Mouse (Mus musculus) NIH3T3 (cell line): ENCODE results near the gene Ccdc157.
"Not testable (repeated sequence)": the region's sequence is repeated elsewhere in the genome, so short reads cannot be mapped to it uniquely, and the experiment has no call there.

ENCODE experiments used
- DNase-seq: peaks from one replicate; pipeline ENCODE4 v3.0.0-alpha.2; 2012; ENCODE audit warnings: low read depth

Gene Ccdc157

GRCm38 (mm10) chr11:4133450-4133849 is 26.6 kb downstream of the Ccdc157 start:
- peak; percentile 62 for DNase-seq

DNA sequence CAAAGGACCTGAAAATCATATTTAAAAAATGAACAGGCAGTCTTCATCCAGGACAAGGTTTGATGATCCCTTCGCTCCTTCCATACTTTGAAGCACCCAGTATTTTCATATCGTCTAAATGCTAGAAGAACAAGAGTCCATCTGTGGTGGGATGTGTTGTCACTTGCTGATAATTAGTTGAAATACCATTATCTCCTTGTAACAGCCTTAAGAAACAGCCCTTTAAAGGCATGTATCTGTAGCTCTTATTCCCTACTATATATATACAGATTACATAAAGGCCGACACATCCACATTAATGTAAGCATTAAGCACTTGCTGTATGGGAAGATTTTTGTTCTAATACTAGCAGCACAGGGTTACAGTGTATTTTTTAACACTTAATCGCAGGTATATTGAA is 31.6 kb downstream of the Ccdc157 start:
- not testable (repeated sequence) for DNase-seq

DNA sequence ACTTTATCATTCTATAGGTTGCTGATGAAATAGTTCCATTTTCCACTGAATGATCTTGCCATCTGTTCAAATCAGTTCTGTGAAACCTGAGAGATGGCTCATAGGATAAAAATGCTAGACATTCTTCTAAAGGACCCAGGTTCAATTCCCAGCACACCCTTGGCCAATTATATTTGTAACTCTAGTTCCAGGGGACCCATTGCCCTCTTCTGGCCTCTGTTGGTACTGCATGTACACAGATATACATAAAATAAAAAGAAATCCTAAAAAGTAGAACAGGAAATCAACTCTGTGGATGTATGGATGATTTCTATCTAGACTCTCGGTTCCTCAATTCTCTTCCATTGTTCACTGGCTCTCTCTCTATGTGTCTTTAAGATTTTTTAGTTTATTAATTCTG is 33.0 kb downstream of the Ccdc157 start:
- peak; percentile 31 for DNase-seq

DNA sequence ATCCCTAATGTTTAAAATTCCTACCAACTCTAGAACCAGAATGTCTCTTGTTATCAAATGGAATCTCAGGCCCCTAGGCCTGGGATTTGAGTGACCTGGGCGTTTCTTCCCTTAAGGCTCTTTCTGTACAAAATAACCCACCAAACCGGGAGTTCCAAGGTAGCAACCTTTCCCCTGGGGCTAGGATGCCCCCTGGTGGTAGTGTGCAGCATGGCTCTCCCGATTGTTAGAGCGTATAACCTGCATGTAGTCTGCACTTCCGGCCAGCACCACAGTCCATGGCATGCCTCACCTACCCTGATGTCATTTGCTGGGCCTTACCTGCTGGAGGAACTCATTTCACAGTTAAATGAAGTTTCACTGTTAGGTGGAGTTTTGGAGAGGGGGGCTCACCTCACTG is 36.2 kb downstream of the Ccdc157 start:
- peak; percentile 53 for DNase-seq

DNA sequence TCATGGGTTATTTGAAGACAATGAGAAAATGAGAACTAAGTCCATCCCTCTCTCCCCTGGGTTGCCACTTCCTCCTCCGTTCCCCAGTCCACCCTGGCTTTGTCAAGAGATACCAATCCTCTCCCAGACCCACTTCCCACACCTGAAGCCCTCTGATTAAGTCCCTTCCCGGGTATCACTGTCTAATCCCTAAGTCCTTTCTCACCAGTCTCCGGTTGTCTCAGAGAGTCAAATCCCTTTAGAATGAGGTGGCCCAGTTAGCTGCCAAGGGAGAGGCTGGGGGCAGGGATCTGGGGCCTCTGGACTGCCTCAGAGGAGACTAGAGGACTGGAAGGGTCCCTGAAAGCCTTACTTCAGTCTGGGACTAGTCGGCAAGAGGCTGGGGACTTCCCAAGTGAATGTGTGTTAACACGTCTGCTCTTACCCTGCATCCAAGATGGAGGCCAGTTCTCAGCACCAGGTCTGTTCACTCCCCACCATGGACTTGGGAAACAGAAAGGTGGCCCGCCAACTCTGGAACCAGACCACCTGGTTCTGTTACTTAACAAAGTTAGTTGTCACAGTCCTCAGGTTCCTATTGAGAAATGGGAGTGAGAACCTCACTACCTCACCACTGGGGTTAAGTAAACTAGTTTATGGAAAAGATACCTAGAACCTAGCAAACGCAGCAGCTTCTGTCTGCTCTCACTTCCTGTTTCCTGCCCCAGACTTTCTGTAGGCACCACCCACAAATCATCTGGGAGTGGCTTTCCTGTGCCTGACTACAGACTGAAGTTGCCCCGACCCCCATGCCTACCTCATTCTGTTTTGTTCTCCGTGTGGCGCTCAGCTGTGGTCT is 37.1 kb downstream of the Ccdc157 start, which contains the start of gene Sec14l2:
Gene Sec14l2 (minus strand): TSS at position 674 of the 838 bp plus-strand sequence.
- no peak for DNase-seq

- no peak for DNase-seq
Measured at GRCm38 (mm10) chr11:4122226-4122625, 37.9 kb downstream of the Ccdc157 start.

DNA sequence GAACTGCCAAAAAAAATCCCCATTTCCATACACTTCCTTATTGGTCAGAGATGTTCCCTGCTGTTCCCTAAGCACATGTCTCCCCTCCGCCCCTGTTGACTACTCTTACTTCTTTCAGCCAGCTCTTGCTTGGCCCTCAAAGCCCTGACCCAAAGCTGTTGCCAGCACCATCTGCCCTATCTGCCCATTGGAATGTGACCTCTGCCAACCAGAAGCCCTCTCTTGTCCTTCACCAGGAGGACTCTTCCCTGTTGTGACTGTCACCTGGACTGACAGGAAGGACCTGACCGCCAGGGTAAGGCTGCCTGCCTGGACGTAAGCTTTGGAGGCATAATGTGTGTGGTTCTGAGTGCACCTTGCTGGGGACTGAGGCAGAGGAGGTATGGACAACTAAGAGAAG is 38.4 kb downstream of the Ccdc157 start:
- DNase-seq, result no peak

DNA sequence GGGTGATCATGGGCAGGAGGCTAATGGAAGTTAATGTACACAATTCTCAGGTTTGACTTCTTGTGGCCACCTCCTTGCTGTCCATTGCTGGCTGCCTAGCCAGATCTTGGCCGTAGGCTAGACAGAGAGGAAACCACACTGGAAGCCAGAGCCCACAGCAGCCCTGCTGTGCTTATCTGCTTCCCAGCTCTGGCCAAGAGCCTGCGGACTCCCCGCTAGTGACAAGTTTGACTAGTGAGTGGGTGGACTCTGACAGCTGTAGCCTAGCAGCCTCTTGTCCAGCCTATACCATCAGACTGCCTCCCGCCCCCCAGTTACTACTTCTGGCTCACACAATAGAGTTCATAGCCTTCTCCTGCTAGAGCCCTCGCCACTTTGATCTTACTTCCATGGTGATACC is 40.5 kb downstream of the Ccdc157 start:
- no peak for DNase-seq

- DNase-seq, result no peak
Measured at GRCm38 (mm10) chr11:4118081-4118921, 41.8 kb downstream of the Ccdc157 start.

DNA sequence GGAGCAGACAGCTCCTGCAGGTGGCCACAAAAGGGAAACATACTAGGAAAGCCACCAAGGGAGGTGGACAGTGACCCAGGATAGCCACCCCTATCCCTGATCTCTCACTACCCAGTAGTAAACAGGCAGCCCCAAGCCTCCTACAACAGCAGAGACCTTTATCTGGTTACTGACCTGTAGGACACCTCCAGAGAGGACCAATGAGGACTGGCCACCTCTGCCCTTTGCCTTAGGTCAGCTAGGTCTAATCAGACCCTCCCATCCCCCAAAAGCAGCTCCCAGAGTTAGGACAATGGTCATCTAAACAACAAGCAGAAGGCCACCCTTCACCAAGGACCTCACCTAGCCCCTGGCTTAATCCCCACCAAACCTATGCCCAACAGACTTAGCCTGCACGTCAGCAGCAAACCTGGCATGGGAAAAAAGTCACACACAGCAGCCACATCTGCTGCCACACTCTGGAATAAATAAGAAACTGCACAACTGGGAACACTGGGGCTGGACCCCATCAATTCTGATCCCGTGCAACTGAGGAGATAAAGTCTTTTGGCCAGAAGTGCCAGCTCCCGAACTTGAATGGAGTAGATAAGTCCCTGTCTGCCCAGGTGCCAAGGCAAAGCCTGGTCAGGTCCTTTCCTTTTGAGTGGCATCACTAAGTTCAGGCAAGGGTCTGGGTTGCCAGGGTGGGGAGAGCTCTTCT is 42.6 kb downstream of the Ccdc157 start:
- no peak for DNase-seq

- no peak for DNase-seq
Measured at GRCm38 (mm10) chr11:4116458-4117141, 43.5 kb downstream of the Ccdc157 start.

DNA sequence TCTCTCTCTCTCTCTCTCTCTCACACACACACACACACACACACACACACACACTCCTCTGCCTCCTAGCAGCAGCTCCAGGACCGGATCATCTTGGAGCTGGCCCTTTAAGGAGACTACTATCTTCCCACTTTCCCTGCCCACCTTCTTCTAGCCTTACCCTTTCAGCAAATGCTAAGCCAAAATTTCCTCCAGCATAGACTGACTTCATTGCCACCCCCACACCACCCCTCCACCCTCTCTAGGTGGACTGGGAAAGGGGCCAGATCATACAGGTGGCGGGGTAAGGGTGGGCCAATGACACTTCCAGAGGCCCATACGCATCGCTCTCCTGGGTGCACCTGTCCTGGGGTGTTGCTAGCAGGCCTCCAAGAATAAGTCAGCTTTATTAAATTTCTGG is 44.7 kb downstream of the Ccdc157 start:
- DNase-seq, result no peak

DNA sequence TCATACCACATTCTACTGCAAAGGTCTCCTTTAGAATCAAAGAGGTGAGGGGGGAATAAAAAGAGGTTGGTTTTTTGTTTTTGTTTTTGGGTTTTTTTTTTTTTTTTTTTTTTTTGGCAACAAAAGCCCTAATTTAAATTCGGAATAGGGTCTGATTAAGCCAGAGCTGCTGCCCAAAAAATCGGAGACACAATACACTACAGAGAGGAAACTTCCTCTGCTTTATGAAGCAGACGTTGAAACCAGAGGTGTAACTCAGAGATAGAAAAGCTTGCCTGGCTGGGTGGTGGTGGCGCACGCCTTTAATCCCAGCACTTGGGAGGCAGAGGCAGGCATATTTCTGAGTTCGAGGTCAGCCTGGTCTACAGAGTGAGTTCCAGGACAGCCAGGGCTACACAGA is 45.6 kb downstream of the Ccdc157 start:
- DNase-seq, result not testable (repeated sequence)

DNA sequence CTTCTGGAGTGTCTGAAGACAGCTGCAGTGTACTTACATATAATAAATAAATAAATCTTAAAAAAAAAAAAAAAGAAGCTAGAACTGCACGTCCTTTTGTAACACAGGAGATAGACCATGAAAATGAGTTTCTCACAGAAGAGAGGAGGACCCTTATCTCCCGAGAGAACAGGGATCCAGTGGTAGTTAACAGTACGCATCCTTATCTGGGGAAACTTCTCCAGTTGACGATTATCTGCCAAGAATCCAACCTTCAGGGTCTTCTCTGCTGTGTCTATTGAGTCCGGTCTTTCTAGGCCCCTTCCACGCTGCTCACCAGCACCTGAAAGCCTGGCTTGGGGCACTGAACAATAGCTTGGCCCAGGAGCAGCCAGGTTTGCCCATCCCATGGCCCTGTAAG is 46.1 kb downstream of the Ccdc157 start:
- DNase-seq, result no peak

- DNase-seq, result no peak
Measured at GRCm38 (mm10) chr11:4113496-4113895, 46.6 kb downstream of the Ccdc157 start.

DNA sequence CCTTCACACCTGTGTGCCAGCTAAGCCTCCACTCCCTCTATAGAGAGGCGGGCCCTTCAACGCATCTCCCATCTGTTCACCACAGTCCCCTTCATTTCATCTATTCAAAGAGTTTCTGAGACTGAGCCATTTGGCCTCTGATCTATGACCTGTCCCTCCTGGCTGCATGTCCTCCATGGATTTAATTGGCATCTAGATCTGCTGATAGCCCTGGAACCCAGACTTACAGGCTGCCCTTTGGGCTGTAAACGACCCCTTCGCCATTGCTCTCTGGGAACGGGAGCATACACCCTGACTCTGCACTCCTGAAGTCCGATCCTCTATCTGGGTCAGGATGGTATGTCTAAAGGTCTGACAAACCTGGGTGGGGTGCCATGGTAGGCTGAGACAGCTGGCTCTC is 47.2 kb downstream of the Ccdc157 start:
- DNase-seq, result no peak

GRCm38 (mm10) chr11:4112033-4112432 is 48.1 kb downstream of the Ccdc157 start:
- no peak for DNase-seq

DNA sequence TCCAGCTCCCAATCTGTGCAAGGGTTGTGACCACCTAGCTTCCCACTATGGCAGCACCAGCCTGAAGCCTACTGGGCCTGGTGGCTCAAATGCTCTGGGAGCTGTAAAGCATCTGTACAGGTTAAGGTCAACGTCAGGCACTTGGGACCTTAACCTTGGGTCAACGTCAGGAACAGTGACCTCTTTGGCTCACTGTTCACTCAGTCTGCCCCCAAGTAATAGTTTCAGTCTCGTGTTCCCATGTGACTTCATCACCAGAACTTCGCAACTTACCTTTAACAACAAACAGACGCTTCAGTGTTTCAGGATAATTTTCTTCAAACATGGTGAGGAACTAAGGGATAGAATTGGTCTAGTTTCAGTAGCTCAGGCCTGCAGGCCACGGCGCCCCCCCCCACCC is 51.4 kb downstream of the Ccdc157 start:
- no peak for DNase-seq

DNA sequence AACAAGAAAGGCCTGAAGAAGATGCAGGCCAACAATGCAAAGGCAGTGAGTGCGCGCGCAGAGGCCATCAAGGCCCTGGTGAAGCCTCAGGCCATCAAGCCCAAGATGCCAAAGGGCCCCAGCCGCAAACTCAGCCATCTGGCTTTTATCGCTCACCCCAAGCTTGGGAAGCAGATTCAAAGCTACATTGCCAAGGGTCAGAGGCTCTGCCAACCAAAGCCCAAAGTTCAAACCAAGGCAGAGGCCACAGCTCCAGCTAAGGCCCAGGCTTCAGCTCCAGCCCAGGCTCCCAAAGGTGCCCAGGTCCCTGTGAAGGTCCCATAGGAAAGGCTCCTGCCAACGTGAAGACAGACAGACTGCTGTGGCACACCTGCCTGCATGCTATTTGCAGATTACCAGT is 52.2 kb downstream of the Ccdc157 start:
- DNase-seq, result not testable (repeated sequence)

- DNase-seq, result no peak
Measured at GRCm38 (mm10) chr11:4105444-4105843, 54.6 kb downstream of the Ccdc157 start.

GRCm38 (mm10) chr11:4104989-4105388 is 55.1 kb downstream of the Ccdc157 start:
- DNase-seq, result no peak

DNA sequence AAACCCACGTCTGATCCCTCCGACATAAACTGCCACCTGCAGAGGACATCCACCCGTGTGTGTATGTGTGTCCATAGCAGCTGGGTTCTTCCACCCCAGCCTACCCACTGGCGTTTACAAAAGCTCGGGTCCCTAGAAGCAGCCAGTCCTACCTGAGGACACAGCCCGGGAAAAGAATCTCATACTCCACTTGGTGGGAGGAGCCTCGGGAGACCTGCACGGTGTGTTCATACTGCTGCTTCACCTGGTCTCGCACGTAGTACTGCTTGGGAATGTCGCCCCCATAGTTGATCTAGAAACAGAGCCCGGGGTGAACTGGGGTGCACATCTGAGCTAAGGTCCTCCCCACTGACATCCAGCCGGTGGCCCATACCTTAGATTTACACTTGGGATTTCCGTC is 56.6 kb downstream of the Ccdc157 start:
- DNase-seq, result no peak
